Mouse (Mus musculus) gastrocnemius, adult 2 months (tissue): Measurements from ENCODE around the gene Runx1. TPM values are rescaled to one million over a fixed set of nuclear protein-coding genes. Genes with fewer than 3 reads are reported as not detected.

Experiments
- DNase-seq: peaks from one replicate; pipeline ENCODE4 v3.0.0; 2022
- H3K27ac ChIP-seq: fragments of 200-600 bp; 2 replicates; pipeline ENCODE4 v1.8.1; 2022; ENCODE audit warnings: mild to moderate bottlenecking
- H3K4me3 ChIP-seq: fragments of 200-600 bp; 2 replicates; pipeline ENCODE4 v1.8.1; 2022; ENCODE audit warnings: mild to moderate bottlenecking, moderate library complexity
- CTCF ChIP-seq: fragments of 200-600 bp; IDR thresholded peaks from 2 replicates; pipeline ENCODE4 v1.8.1; 2022; ENCODE audit warnings: antibody characterized with exemption, mild to moderate bottlenecking, moderate library complexity
- intact Hi-C: fragments of 180-260 bp; cut with DNase I; formaldehyde crosslinking; loops from one replicate; pipeline ENCODE4 v1.15.1; 2025
- total RNA-seq, 2 experiments: library from RNA; stranded (reverse); gene quantifications; 2 replicates each; pipeline ENCODE4 v1.2.3; 2021

Runx1 gene
- total RNA-seq, 2 experiments from 2014 or later, result 2.2 to 4.0 TPM

- DNase-seq, result no peak
- Histone ChIP-seq H3K4me3 (no peak overlapping the region), H3K27ac (peak overlapping the region; percentile 12; the same call in 1 of the 2 replicates)
- no peak for TF ChIP-seq CTCF
- intact Hi-C loops, result loop anchor here (5.0 kb wide), 1 partner anchor 51 kb away; no protein-coding TSS in a partner anchor
Observed at GRCm38 (mm10) chr16:92641053-92641452, 184.9 kb downstream of the Runx1 start.

- H3K4me3 ChIP-seq, result no peak overlapping the region
- no peak for TF ChIP-seq CTCF
- H3K27ac ChIP-seq, result no peak overlapping the region
- intact Hi-C loops, result no loop called here
- DNase-seq, result no peak
Observed at GRCm38 (mm10) chr16:92639093-92639492, 186.9 kb downstream of the Runx1 start.

DNA sequence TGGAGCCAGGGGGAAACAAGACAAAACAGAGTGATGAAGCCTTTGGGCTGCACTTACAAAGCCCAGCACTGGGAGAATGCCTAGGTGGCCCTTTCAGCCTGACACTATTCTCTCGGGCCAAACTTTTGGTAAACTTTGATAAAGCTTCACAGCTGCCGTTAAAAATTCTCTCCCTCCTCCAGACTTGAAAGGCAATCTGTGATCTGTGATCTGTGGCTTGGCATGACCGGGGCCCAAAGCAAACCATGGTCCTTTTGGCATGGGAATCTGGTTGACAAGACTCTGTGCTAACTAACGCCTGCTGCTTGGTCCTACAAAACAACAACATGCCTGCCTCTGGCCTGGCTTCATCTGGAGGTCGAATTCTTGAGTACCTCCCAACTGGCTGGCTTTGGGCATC, 188.9 kb downstream of the Runx1 start:
- peak; percentile 42 for DNase-seq
- Histone ChIP-seq H3K27ac (peak overlapping the region; percentile 65), H3K4me3 (no peak overlapping the region)
- no peak for TF ChIP-seq CTCF
- intact Hi-C loops, result no loop called here

GRCm38 (mm10) chr16:92632115-92632763, 193.7 kb downstream of the Runx1 start:
- peak overlapping the region; percentile 78 for H3K27ac ChIP-seq
- TF ChIP-seq CTCF, result no peak
- intact Hi-C loops, result no loop called here
- H3K4me3 ChIP-seq, result peak overlapping the region; percentile 21; the same call in 1 of the 2 replicates
- peak; percentile 48 for DNase-seq

- no peak for TF ChIP-seq CTCF
- Histone ChIP-seq H3K27ac (peak overlapping the region; percentile 78), H3K4me3 (peak overlapping the region; percentile 21; the same call in 1 of the 2 replicates)
- intact Hi-C loops, result no loop called here
- peak; percentile 18 for DNase-seq
Observed at GRCm38 (mm10) chr16:92631637-92632036, 194.3 kb downstream of the Runx1 start.

- TF ChIP-seq CTCF, result no peak
- DNase-seq, result peak; percentile 49
- intact Hi-C loops, result no loop called here
- Histone ChIP-seq H3K4me3 (no peak overlapping the region), H3K27ac (no peak overlapping the region)
Observed at GRCm38 (mm10) chr16:92630950-92631349, 195.0 kb downstream of the Runx1 start.

GRCm38 (mm10) chr16:92629829-92630228, 196.1 kb downstream of the Runx1 start:
- Histone ChIP-seq H3K4me3 (no peak overlapping the region), H3K27ac (no peak overlapping the region)
- DNase-seq, result peak; percentile 8
- TF ChIP-seq CTCF, result no peak
- intact Hi-C loops, result no loop called here

- TF ChIP-seq CTCF, result no peak
- H3K27ac ChIP-seq, result no peak overlapping the region
- intact Hi-C loops, result no loop called here
Observed at GRCm38 (mm10) chr16:92627262-92627661, 198.7 kb downstream of the Runx1 start.

GRCm38 (mm10) chr16:92623953-92624352, 202.0 kb downstream of the Runx1 start:
- intact Hi-C loops, result no loop called here
- Histone ChIP-seq H3K4me3 (no peak overlapping the region), H3K27ac (no peak overlapping the region)
- TF ChIP-seq CTCF, result no peak
- DNase-seq, result peak; percentile 21

More at GRCm38 (mm10) chr16:92627262-92627661, 198.7 kb downstream of the Runx1 start:
- peak; percentile 9 for DNase-seq
- no peak overlapping the region for H3K4me3 ChIP-seq

DNA sequence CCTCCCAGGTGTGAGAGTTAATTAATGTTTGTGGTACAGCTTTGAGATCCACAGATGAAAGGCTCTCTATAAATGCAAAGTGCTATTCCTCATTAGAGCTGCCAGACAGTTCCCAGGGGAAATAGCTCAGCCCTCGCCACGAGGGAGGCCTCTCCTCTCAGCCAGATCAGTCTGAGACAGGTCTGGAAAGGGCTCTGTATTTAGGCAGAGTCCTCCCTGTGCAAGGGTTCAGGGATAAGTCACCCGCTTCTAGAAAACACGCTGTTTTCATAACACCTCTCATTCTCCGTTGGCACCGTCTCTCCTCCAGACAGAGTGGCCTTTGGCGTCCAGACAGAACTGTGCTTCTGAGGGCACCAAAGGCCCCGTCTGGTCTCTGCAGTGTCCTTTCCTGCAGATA, 204.1 kb downstream of the Runx1 start:
- intact Hi-C loops, result no loop called here
- TF ChIP-seq CTCF, result no peak
- H3K27ac ChIP-seq, result peak overlapping the region; percentile 12; the same call in 1 of the 2 replicates
- no peak for DNase-seq
- H3K4me3 ChIP-seq, result no peak overlapping the region

DNA sequence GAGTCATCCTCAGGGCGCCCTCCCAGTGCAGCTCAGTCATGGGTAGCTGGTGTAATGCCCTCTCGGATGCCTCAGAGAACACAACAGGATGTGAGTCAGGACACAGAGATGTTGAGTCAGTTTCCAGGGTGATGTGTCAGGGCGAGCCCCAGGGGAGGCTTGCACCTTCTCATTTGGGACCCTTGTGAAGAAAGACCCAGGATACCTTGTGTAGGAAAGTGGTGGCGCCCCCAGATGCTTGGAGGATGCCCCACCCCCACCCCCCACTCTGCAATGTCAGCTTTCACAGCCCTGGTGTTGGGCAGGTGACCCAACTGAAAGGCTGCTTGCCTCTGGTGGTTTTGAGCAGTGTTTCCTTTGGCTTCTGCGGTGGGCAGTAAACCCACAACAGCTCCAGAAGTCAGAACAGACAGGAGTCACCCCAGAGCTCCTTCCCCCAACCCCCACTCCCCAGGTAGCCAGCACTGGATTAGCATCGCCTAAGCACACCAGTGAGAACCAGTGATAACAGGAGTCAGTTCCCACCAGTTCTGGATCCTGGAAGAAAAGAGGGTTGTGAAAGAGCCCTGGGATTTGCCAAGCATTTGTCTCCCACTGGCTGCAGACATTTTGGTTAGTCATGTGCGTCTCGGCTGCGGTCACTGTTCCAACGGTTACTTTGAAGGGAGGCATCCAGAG, 205.0 kb downstream of the Runx1 start:
- H3K4me3 ChIP-seq, result no peak overlapping the region
- no peak for TF ChIP-seq CTCF
- intact Hi-C loops, result no loop called here
- H3K27ac ChIP-seq, result peak overlapping the region; percentile 48
- no peak for DNase-seq

GRCm38 (mm10) chr16:92616839-92617238, 209.1 kb downstream of the Runx1 start:
- no peak for DNase-seq
- H3K27ac ChIP-seq, result no peak overlapping the region
- intact Hi-C loops, result no loop called here
- no peak overlapping the region for H3K4me3 ChIP-seq
- TF ChIP-seq CTCF, result no peak

- DNase-seq, result peak; percentile 6
- TF ChIP-seq CTCF, result peak; percentile 7; the same call in 1 of the 2 replicates
- Histone ChIP-seq H3K4me3 (no peak overlapping the region), H3K27ac (no peak overlapping the region)
- intact Hi-C loops, result no loop called here
Observed at GRCm38 (mm10) chr16:92615234-92615799, 210.6 kb downstream of the Runx1 start.
